Mouse (Mus musculus): ENCODE data around the gene Ncor1. TPM values are rescaled to one million over a fixed set of nuclear protein-coding genes. Genes with fewer than 3 reads are reported as not detected.
"Not testable (repeated sequence)": the region's sequence is repeated elsewhere in the genome, so short reads cannot be mapped to it uniquely, and the experiment has no call there.

Ncor1 gene
- polyA plus RNA-seq, 1 experiment from 2014 or later, result 150 TPM

DNA sequence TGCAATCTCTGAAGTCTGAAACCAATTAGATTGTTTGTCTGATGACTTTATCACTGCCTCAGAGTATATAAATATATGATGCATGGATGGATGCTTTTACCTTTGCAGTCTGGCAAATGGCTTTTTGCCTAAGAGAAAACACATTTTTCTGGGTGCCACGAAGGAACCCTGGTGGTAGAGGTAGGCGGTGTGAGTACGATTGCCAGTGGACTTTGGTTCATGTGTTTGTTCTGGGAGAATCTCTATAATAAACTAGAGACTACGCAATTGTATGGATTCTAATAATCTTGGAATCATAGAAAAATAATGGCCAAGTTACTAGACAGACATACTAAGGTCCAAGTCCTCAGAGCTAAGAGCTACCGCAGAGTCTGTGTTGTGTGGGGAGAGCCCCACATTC, 143.4 kb downstream of the Ncor1 start:
- WGBS, result 96% methylated on average over 5 of the region's 5 CpGs
- Histone ChIP-seq H3K27me3 (ENCODE audit: control insufficient read depth, insufficient read depth, low read length) (no peaks in the 10 kb centered on the region), H3K9ac (ENCODE audit: low read length) (no peak overlapping the region), H3K4me3 (ENCODE audit: control insufficient read depth in 1 of 2, insufficient read depth in 1 of 2, low read depth in 1 of 2, low read length in 2 of 2) (no peak overlapping the region), H3K9me3 (ENCODE audit: control insufficient read depth, low read length) (no peaks in the 10 kb centered on the region), H3K4me1 (ENCODE audit: control insufficient read depth in 2 of 2, insufficient read depth in 2 of 2, low read length in 2 of 2) (no peaks in the 10 kb centered on the region), H3K27ac (replicated peaks in 1 of 2; ENCODE audit: control insufficient read depth in 1 of 2, insufficient read depth in 1 of 2, low read depth in 2 of 2, low read length in 2 of 2) (no peak overlapping the region), H3K4me2 (ENCODE audit: low read length) (no peak overlapping the region), H3K36me3 (ENCODE audit: control insufficient read depth, insufficient read depth, low read length) (peaks cover 79% of the 10 kb centered on the region)
- ATAC-seq (ENCODE audit: insufficient number of reproducible peaks, insufficient read depth, low FRiP score, low read depth), result no peak

DNA sequence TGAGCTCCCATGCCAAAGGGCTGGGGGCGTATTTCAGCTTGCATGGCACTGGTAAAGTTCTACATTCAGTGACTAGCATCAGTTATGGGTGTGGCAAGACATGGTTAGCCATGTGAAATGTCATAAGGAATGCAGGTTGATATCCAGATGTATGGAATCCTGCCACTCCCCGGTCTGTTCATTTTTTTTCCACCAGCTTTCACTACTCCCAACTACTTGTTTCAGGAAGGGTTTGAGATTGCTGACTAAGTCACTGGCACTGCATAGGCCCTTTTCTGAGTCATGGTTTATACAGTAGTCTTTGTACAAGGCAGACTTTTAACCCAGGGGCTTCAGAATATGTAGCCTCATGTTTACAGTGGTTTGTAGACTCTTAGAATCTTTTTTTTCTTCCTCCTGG, 149.0 kb downstream of the Ncor1 start:
- WGBS, result 83% methylated on average over 2 of the region's 2 CpGs

DNA sequence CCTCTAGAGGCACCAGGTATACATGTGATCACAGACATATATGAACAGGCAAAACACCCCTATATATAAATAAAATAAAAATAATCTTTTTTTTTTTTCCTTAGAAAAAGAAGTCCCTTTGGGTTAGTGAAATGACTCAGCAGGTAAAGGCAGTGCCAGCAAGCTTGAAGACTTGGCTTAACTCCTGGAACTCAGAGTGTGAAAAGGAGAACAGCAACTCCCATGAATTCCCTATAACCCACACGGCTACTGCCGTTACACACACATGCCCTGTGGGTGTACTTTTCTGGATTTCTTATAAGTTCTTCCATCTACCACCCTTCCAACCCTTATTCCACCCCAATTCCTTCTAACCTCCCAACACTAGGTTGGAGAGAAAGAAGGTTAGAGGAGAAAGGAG, 152.5 kb downstream of the Ncor1 start:
- Histone ChIP-seq H3K27ac (replicated peaks in 1 of 2; ENCODE audit: control insufficient read depth in 1 of 2, insufficient read depth in 1 of 2, low read depth in 2 of 2, low read length in 2 of 2) (no peak overlapping the region), H3K4me2 (ENCODE audit: low read length) (no peak overlapping the region), H3K9ac (ENCODE audit: low read length) (no peak overlapping the region), H3K27me3 (ENCODE audit: control insufficient read depth, insufficient read depth, low read length) (no peaks in the 10 kb centered on the region), H3K4me1 (ENCODE audit: control insufficient read depth in 2 of 2, insufficient read depth in 2 of 2, low read length in 2 of 2) (no peaks in the 10 kb centered on the region), H3K9me3 (ENCODE audit: control insufficient read depth, low read length) (no peaks in the 10 kb centered on the region), H3K4me3 (ENCODE audit: control insufficient read depth in 1 of 2, insufficient read depth in 1 of 2, low read depth in 1 of 2, low read length in 2 of 2) (no peak overlapping the region), H3K36me3 (ENCODE audit: control insufficient read depth, insufficient read depth, low read length) (peaks cover 58% of the 10 kb centered on the region)
- ATAC-seq (ENCODE audit: insufficient number of reproducible peaks, insufficient read depth, low FRiP score, low read depth), result no peak
- 87% methylated on average over 2 of the region's 2 CpGs for WGBS

More for the DNA sequence above, 149.0 kb downstream of the Ncor1 start:
- Histone ChIP-seq H3K9me3 (ENCODE audit: control insufficient read depth, low read length) (no peaks in the 10 kb centered on the region), H3K36me3 (ENCODE audit: control insufficient read depth, insufficient read depth, low read length) (peaks cover 71% of the 10 kb centered on the region), H3K4me3 (ENCODE audit: control insufficient read depth in 1 of 2, insufficient read depth in 1 of 2, low read depth in 1 of 2, low read length in 2 of 2) (no peak overlapping the region), H3K9ac (ENCODE audit: low read length) (no peak overlapping the region), H3K27ac (replicated peaks in 1 of 2; ENCODE audit: control insufficient read depth in 1 of 2, insufficient read depth in 1 of 2, low read depth in 2 of 2, low read length in 2 of 2) (no peak overlapping the region), H3K27me3 (ENCODE audit: control insufficient read depth, insufficient read depth, low read length) (no peaks in the 10 kb centered on the region), H3K4me1 (ENCODE audit: control insufficient read depth in 2 of 2, insufficient read depth in 2 of 2, low read length in 2 of 2) (no peaks in the 10 kb centered on the region), H3K4me2 (ENCODE audit: low read length) (no peak overlapping the region)
- no peak for ATAC-seq (ENCODE audit: insufficient number of reproducible peaks, insufficient read depth, low FRiP score, low read depth)

DNA sequence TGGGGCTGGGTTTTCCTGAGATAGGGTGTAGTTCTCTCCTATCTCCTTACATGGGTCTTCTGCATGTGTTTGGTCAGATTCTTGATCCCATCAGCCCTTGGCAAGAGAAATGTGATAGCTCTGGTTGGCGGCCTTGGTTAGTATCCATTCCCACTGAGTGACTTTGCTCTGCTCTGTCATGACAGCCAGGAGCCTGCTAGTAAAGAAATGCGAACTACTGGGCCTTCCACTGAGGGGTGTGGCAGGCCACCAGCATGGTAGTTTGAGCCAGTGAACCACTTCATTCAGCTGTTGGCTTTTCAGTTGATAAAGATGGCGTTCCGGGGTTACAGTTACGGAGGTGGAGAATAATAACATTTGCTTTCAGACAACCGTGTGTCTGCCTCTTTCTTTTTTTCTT, 159.5 kb downstream of the Ncor1 start:
- no peaks in the 10 kb centered on the region for H3K4me1 ChIP-seq (ENCODE audit: control insufficient read depth in 2 of 2, insufficient read depth in 2 of 2, low read length in 2 of 2)
- 88% methylated on average over 6 of the region's 6 CpGs for WGBS
- no peak for ATAC-seq (ENCODE audit: insufficient number of reproducible peaks, insufficient read depth, low FRiP score, low read depth)
- H3K9me3 ChIP-seq (ENCODE audit: control insufficient read depth, low read length), result no peaks in the 10 kb centered on the region
- no peak overlapping the region for H3K4me3 ChIP-seq (ENCODE audit: control insufficient read depth in 1 of 2, insufficient read depth in 1 of 2, low read depth in 1 of 2, low read length in 2 of 2)
- peaks cover 52% of the 10 kb centered on the region for H3K36me3 ChIP-seq (ENCODE audit: control insufficient read depth, insufficient read depth, low read length)
- no peak overlapping the region for H3K4me2 ChIP-seq (ENCODE audit: low read length)
- no peaks in the 10 kb centered on the region for H3K27me3 ChIP-seq (ENCODE audit: control insufficient read depth, insufficient read depth, low read length)
- H3K9ac ChIP-seq (ENCODE audit: low read length), result no peak overlapping the region
- H3K27ac ChIP-seq (replicated peaks in 1 of 2; ENCODE audit: control insufficient read depth in 1 of 2, insufficient read depth in 1 of 2, low read depth in 2 of 2, low read length in 2 of 2), result no peak overlapping the region

DNA sequence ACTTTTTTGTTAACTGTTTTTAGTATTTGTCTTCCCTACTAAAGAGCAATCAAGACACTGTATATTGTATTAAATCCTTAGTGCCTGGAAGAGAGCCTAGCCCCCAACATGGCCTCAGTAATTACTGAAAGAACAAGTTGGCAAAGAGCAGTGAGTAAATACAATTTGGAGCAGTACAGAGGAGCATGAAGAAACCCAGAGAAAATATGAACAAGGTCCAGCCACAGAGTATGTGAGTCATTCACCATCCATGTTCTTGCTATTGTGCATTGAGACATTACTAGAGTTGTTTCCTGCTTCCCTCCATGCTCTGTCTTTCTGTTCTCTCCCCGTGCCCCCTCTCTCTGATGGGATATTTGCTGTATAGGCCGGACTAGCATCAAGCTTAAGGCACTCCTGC, 164.2 kb downstream of the Ncor1 start:
- H3K36me3 ChIP-seq (ENCODE audit: control insufficient read depth, insufficient read depth, low read length), result peaks cover 57% of the 10 kb centered on the region
- no peak overlapping the region for H3K4me2 ChIP-seq (ENCODE audit: low read length)
- H3K9me3 ChIP-seq (ENCODE audit: control insufficient read depth, low read length), result no peaks in the 10 kb centered on the region
- no peak overlapping the region for H3K9ac ChIP-seq (ENCODE audit: low read length)
- H3K27ac ChIP-seq (replicated peaks in 1 of 2; ENCODE audit: control insufficient read depth in 1 of 2, insufficient read depth in 1 of 2, low read depth in 2 of 2, low read length in 2 of 2), result no peak overlapping the region
- no peaks in the 10 kb centered on the region for H3K27me3 ChIP-seq (ENCODE audit: control insufficient read depth, insufficient read depth, low read length)
- H3K4me1 ChIP-seq (ENCODE audit: control insufficient read depth in 2 of 2, insufficient read depth in 2 of 2, low read length in 2 of 2), result no peaks in the 10 kb centered on the region
- ATAC-seq (ENCODE audit: insufficient number of reproducible peaks, insufficient read depth, low FRiP score, low read depth), result no peak
- WGBS, result 100% methylated on average over 2 of the region's 2 CpGs
- H3K4me3 ChIP-seq (ENCODE audit: control insufficient read depth in 1 of 2, insufficient read depth in 1 of 2, low read depth in 1 of 2, low read length in 2 of 2), result no peak overlapping the region

DNA sequence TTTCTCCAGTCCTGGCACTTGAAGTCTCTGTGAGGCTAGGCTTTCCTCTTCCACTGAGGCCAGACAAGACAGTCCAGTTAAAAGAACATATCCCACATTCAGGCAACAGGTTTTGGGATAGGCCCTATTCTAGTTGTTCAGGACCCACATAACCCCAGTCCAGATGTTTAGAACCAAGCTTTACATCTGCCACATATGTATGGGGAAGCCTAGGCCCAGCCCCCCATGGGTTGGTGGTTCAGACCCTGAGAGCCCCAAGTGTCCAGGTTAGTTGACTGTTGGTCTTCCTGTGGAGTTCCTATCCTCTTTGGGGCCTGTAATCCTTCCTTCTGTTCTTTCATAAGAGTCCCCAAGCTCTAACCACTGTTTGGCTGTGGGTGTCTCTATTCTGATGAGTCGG, 170.6 kb downstream of the Ncor1 start:
- 96% methylated on average over 1 of the region's 1 CpGs for WGBS
- Histone ChIP-seq H3K4me3 (ENCODE audit: control insufficient read depth in 1 of 2, insufficient read depth in 1 of 2, low read depth in 1 of 2, low read length in 2 of 2) (no peak overlapping the region), H3K36me3 (ENCODE audit: control insufficient read depth, insufficient read depth, low read length) (peaks cover 68% of the 10 kb centered on the region), H3K27me3 (ENCODE audit: control insufficient read depth, insufficient read depth, low read length) (no peaks in the 10 kb centered on the region), H3K4me2 (ENCODE audit: low read length) (no peak overlapping the region), H3K9me3 (ENCODE audit: control insufficient read depth, low read length) (no peaks in the 10 kb centered on the region), H3K4me1 (ENCODE audit: control insufficient read depth in 2 of 2, insufficient read depth in 2 of 2, low read length in 2 of 2) (no peaks in the 10 kb centered on the region), H3K9ac (ENCODE audit: low read length) (no peak overlapping the region), H3K27ac (replicated peaks in 1 of 2; ENCODE audit: control insufficient read depth in 1 of 2, insufficient read depth in 1 of 2, low read depth in 2 of 2, low read length in 2 of 2) (no peak overlapping the region)
- no peak for ATAC-seq (ENCODE audit: insufficient number of reproducible peaks, insufficient read depth, low FRiP score, low read depth)

DNA sequence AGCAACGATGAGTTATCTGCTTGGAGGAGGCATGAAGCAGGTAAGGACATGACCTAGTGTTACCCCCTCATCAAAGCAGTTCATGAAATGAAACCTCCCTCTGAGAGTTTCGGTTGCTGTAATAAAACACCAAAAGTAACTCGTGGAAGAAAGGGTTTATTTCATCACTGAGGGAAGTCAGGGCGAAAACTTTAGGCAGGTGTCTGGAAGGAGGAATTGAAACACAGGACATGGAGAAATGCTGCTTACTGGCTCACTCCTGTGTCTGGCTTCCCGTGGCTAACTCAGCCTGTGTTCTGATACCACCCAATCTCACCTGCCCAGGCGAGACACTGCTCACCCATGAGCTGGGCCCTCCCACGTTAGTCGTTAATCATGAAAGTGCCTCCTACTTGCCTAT, 173.3 kb downstream of the Ncor1 start:
- Histone ChIP-seq H3K9me3 (ENCODE audit: control insufficient read depth, low read length) (no peaks in the 10 kb centered on the region), H3K9ac (ENCODE audit: low read length) (no peak overlapping the region), H3K36me3 (ENCODE audit: control insufficient read depth, insufficient read depth, low read length) (peaks cover 59% of the 10 kb centered on the region), H3K27ac (replicated peaks in 1 of 2; ENCODE audit: control insufficient read depth in 1 of 2, insufficient read depth in 1 of 2, low read depth in 2 of 2, low read length in 2 of 2) (no peak overlapping the region), H3K4me1 (ENCODE audit: control insufficient read depth in 2 of 2, insufficient read depth in 2 of 2, low read length in 2 of 2) (peaks cover 0 to 8% of the 10 kb centered on the region in 2 experiments; a peak in 1 of 4 replicates), H3K4me3 (ENCODE audit: control insufficient read depth in 1 of 2, insufficient read depth in 1 of 2, low read depth in 1 of 2, low read length in 2 of 2) (no peak overlapping the region), H3K27me3 (ENCODE audit: control insufficient read depth, insufficient read depth, low read length) (no peaks in the 10 kb centered on the region), H3K4me2 (ENCODE audit: low read length) (no peak overlapping the region)
- ATAC-seq (ENCODE audit: insufficient number of reproducible peaks, insufficient read depth, low FRiP score, low read depth), result no peak
- WGBS, result 90% methylated on average over 8 of the region's 8 CpGs

DNA sequence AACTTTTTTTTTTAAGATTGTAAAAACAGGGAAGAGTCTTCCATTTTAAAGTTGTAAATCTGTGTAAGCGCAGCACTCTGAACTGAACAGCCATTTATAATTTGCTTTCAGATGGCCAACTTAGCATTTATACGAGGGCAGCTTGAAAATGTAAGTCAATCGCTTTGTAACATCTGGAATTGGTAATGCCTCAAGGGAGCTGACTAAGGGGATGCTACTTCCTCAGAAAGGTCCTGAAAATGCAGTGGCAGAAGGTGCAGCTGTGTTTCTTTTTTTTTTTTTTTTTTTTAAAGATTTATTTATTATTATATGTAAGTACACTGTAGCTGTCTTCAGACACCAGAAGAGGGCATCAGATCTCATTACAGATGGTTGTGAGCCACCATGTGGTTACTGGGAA, 174.3 kb downstream of the Ncor1 start:
- WGBS, result 99% methylated on average over 3 of the region's 3 CpGs

More for the DNA sequence above, 174.3 kb downstream of the Ncor1 start:
- not testable (repeated sequence) for ATAC-seq (ENCODE audit: insufficient number of reproducible peaks, insufficient read depth, low FRiP score, low read depth); H3K4me1 ChIP-seq (ENCODE audit: control insufficient read depth in 2 of 2, insufficient read depth in 2 of 2, low read length in 2 of 2); H3K27ac ChIP-seq (replicated peaks in 1 of 2; ENCODE audit: control insufficient read depth in 1 of 2, insufficient read depth in 1 of 2, low read depth in 2 of 2, low read length in 2 of 2); H3K4me2 ChIP-seq (ENCODE audit: low read length); H3K9ac ChIP-seq (ENCODE audit: low read length); H3K4me3 ChIP-seq (ENCODE audit: control insufficient read depth in 1 of 2, insufficient read depth in 1 of 2, low read depth in 1 of 2, low read length in 2 of 2); H3K27me3 ChIP-seq (ENCODE audit: control insufficient read depth, insufficient read depth, low read length); H3K9me3 ChIP-seq (ENCODE audit: control insufficient read depth, low read length)
- H3K36me3 ChIP-seq (ENCODE audit: control insufficient read depth, insufficient read depth, low read length), result peaks cover 59% of the 10 kb centered on the region

All from heart, embryonic 14.5 days (tissue).